Mouse (Mus musculus) limb, embryonic 12.5 days (tissue): ENCODE results near the gene Slc38a9. TPM values are rescaled to one million over a fixed set of nuclear protein-coding genes. Genes with fewer than 3 reads are reported as not detected.
"Not testable (repeated sequence)": the region's sequence is repeated elsewhere in the genome, so short reads cannot be mapped to it uniquely, and the experiment has no call there.

Experiments used
- ATAC-seq: fragments of 200-750 bp; cut with Nextera tagmentation; 2 replicates; pipeline ENCODE4 v1.8.0; 2017; ENCODE audit warnings: low read depth, moderate TSS enrichment; ENCODE audit not compliant: insufficient number of reproducible peaks, insufficient read depth, low FRiP score, low TSS enrichment
- H3K27ac ChIP-seq: fragments of 300-500 bp; sonication (generic); 2 replicates; pipeline ENCODE4 v1.5.1; 2016; ENCODE audit warnings: mild to moderate bottlenecking, moderate library complexity
- H3K27me3 ChIP-seq: fragments of 300-500 bp; sonication (generic); 2 replicates; pipeline ENCODE4 v1.6.1; 2016; ENCODE audit warnings: mild to moderate bottlenecking, moderate library complexity
- H3K36me3 ChIP-seq: fragments of 300-500 bp; sonication (generic); 2 replicates; pipeline ENCODE4 v1.6.1; 2016; ENCODE audit warnings: mild to moderate bottlenecking, moderate library complexity
- H3K4me1 ChIP-seq: fragments of 300-500 bp; sonication (generic); replicated peaks from 2 replicates; pipeline ENCODE4 v1.6.1; 2016
- H3K4me2 ChIP-seq: fragments of 300-500 bp; sonication (generic); 2 replicates; pipeline ENCODE4 v1.6.1; 2016; ENCODE audit warnings: mild to moderate bottlenecking, moderate library complexity
- H3K4me3 ChIP-seq: fragments of 300-500 bp; sonication (generic); replicated peaks from 2 replicates; pipeline ENCODE4 v1.5.1; 2016; ENCODE audit warnings: mild to moderate bottlenecking
- H3K9ac ChIP-seq: fragments of 300-500 bp; sonication (generic); replicated peaks from 2 replicates; pipeline ENCODE4 v1.6.1; 2016; ENCODE audit warnings: mild to moderate bottlenecking, moderate library complexity
- H3K9me3 ChIP-seq: fragments of 300-500 bp; sonication (generic); 2 replicates; pipeline ENCODE4 v1.6.1; 2016; ENCODE audit warnings: mild to moderate bottlenecking, moderate library complexity
- WGBS: fragments of 180-500 bp; shearing (Covaris S2); methylation state at CpG from one replicate; pipeline ENCODE4 v1.1.7; 2016; 5-methylcytosine and 5-hydroxymethylcytosine counted together
- polyA plus RNA-seq: library from polyadenylated mRNA; unstranded; fragments of >200 nt; fragmentation: Nextera tagmentation; extraction: Ambion mirVana; gene quantifications from 2 replicates; pipeline ENCODE4 v1.2.1, GENCODE M21; 2016

Gene Slc38a9
- polyA plus RNA-seq, 1 experiment from 2014 or later = 15.6 TPM

GRCm38 (mm10) chr13:112683970-112684369 lies 23.4 kb downstream of the Slc38a9 start:
- no peak overlapping the region for H3K4me3 ChIP-seq
- no peak for ATAC-seq
- H3K9ac ChIP-seq = no peak overlapping the region
- H3K4me2 ChIP-seq = no peak overlapping the region
- H3K27ac ChIP-seq = no peak overlapping the region
- 90% methylated on average over 6 of the region's 6 CpGs for WGBS
- no peaks in the 10 kb centered on the region for H3K9me3 ChIP-seq
- no peaks in the 10 kb centered on the region for H3K27me3 ChIP-seq
- peaks cover 4% of the 10 kb centered on the region; the same call in 1 of the 2 replicates for H3K36me3 ChIP-seq
- H3K4me1 ChIP-seq = no peaks in the 10 kb centered on the region

- Histone ChIP-seq H3K27ac (no peak overlapping the region), H3K4me3 (no peak overlapping the region), H3K4me2 (no peak overlapping the region), H3K36me3 (peaks cover 4% of the 10 kb centered on the region; the same call in 1 of the 2 replicates), H3K9me3 (no peaks in the 10 kb centered on the region), H3K4me1 (no peaks in the 10 kb centered on the region), H3K27me3 (no peaks in the 10 kb centered on the region), H3K9ac (no peak overlapping the region)
- 87% methylated on average over 2 of the region's 2 CpGs for WGBS
- no peak for ATAC-seq
These were observed 25.6 kb downstream of the Slc38a9 start for GRCm38 (mm10) chr13:112686155-112686554.

DNA sequence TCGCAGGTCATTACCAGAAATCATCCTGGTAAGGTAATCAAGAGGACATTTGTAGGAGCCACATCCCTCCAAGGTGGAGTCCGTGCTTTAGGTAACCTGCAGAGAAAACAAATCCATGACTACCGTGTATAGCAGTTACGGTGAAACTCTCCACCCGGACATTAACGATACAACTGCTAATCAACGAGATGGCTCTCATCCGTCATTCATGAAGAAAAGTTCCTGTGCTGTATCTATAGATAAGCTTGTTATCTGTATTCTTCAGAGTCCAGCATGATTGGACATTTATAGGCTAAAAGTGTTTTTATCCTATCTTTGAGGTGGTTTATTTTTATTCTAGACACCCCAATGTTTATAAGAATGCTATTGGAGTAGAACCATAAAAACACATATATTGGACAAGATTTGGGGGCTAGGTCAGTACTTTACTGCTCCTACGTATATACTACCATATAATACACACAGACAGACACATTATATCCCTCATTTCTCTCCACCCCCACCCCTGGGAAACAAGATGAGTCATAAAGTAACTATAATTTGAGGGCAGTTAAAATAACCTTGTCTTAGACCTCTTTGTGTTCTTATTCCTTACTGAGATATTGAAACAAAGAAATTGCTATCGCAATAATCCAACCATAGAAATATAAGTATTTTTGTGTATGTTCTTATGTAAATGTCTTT lies 32.5 kb downstream of the Slc38a9 start:
- H3K4me3 ChIP-seq = no peak overlapping the region
- peaks cover 7% of the 10 kb centered on the region for H3K9me3 ChIP-seq
- H3K27ac ChIP-seq = no peak overlapping the region
- H3K4me2 ChIP-seq = no peak overlapping the region
- ATAC-seq = no peak
- H3K4me1 ChIP-seq = no peaks in the 10 kb centered on the region
- H3K9ac ChIP-seq = no peak overlapping the region
- peaks cover 7% of the 10 kb centered on the region for H3K36me3 ChIP-seq
- no peaks in the 10 kb centered on the region for H3K27me3 ChIP-seq
- WGBS = 92% methylated on average over 10 of the region's 10 CpGs

- 91% methylated on average over 8 of the region's 8 CpGs for WGBS
- Histone ChIP-seq H3K27me3 (no peaks in the 10 kb centered on the region), H3K9me3 (peaks cover 7% of the 10 kb centered on the region), H3K4me3 (no peak overlapping the region), H3K4me1 (no peaks in the 10 kb centered on the region), H3K9ac (no peak overlapping the region), H3K4me2 (no peak overlapping the region), H3K36me3 (peaks cover 20% of the 10 kb centered on the region), H3K27ac (no peak overlapping the region)
- ATAC-seq = no peak
These were observed 35.1 kb downstream of the Slc38a9 start for GRCm38 (mm10) chr13:112695526-112696240.

GRCm38 (mm10) chr13:112701256-112701655 lies 40.7 kb downstream of the Slc38a9 start:
- H3K27ac ChIP-seq = no peak overlapping the region
- no peak overlapping the region for H3K4me2 ChIP-seq
- H3K9ac ChIP-seq = no peak overlapping the region
- WGBS = 89% methylated on average over 8 of the region's 8 CpGs
- no peaks in the 10 kb centered on the region for H3K27me3 ChIP-seq
- 0 out of 2 replicates have a peak, but pooled peaks cover 13% of the 10 kb centered on the region for H3K36me3 ChIP-seq
- H3K4me1 ChIP-seq = no peaks in the 10 kb centered on the region
- no peak for ATAC-seq
- no peak overlapping the region for H3K4me3 ChIP-seq
- no peaks in the 10 kb centered on the region for H3K9me3 ChIP-seq

- 89% methylated on average over 4 of the region's 4 CpGs for WGBS
- Histone ChIP-seq H3K27me3 (no peaks in the 10 kb centered on the region), H3K9me3 (no peaks in the 10 kb centered on the region), H3K4me2 (no peak overlapping the region), H3K4me3 (no peak overlapping the region), H3K4me1 (no peaks in the 10 kb centered on the region), H3K27ac (no peak overlapping the region), H3K36me3 (no peaks in the 10 kb centered on the region), H3K9ac (no peak overlapping the region)
- no peak for ATAC-seq
These were observed 45.8 kb downstream of the Slc38a9 start for GRCm38 (mm10) chr13:112706351-112706750.

GRCm38 (mm10) chr13:112720078-112720736 lies 59.7 kb downstream of the Slc38a9 start:
- ATAC-seq = no peak
- Histone ChIP-seq H3K36me3 (peaks cover 5% of the 10 kb centered on the region; the same call in 1 of the 2 replicates), H3K9me3 (no peaks in the 10 kb centered on the region), H3K27me3 (no peaks in the 10 kb centered on the region), H3K27ac (no peak overlapping the region), H3K4me3 (no peak overlapping the region), H3K9ac (no peak overlapping the region), H3K4me2 (no peak overlapping the region), H3K4me1 (peaks cover 22% of the 10 kb centered on the region)
- WGBS = 80% methylated on average over 15 of the region's 15 CpGs

DNA sequence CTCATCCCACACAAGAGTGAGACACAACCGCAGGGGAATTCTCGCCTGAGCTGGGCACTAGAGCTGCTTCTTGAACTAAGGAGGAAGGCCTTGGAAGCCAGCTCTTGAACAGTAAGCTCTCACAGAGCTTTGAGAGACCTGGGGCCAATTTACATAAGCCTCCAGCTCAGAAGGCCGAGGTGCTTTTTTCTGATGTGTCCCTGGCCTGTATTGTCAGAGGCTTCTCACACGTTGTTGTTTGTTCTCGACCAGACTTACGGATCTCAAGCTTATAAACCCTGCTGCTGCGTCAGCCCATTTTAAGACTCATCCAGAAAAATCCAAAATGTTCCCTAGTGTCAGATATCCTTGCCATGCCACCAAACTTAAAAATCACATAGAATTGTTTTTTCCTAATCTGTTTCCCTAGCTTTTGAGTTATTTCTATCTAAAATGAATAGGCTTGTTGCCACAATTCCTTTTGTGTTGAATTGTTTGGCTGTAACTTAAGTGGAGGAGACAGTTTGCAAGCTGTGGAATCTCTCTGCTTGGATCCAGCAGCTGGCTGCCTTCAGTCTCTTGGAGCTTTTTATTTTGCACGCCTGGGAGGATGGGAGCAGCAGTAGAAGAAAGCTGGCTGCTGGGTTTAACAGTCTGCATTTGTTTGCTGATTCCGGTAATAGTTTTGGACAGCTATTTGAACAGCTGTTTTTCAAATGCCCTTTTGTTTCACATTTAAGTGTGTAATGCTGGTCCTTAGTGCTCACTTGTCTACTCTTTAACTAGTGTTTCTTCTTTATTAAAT lies 61.6 kb downstream of the Slc38a9 start:
- Histone ChIP-seq H3K27ac (peak overlapping the region; percentile 71), H3K9me3 (no peaks in the 10 kb centered on the region), H3K27me3 (no peaks in the 10 kb centered on the region), H3K36me3 (peaks cover 5% of the 10 kb centered on the region; the same call in 1 of the 2 replicates), H3K4me3 (no peak overlapping the region), H3K4me1 (peaks cover 22% of the 10 kb centered on the region), H3K4me2 (no peak overlapping the region), H3K9ac (no peak overlapping the region)
- WGBS = 46% methylated on average over 9 of the region's 9 CpGs
- ATAC-seq = no peak

GRCm38 (mm10) chr13:112724260-112724659 lies 63.7 kb downstream of the Slc38a9 start:
- not testable (repeated sequence) for H3K9me3 ChIP-seq, H3K9ac ChIP-seq, H3K4me2 ChIP-seq, H3K27ac ChIP-seq, H3K27me3 ChIP-seq, H3K4me3 ChIP-seq, H3K36me3 ChIP-seq, ATAC-seq
- peaks cover 22% of the 10 kb centered on the region for H3K4me1 ChIP-seq

DNA sequence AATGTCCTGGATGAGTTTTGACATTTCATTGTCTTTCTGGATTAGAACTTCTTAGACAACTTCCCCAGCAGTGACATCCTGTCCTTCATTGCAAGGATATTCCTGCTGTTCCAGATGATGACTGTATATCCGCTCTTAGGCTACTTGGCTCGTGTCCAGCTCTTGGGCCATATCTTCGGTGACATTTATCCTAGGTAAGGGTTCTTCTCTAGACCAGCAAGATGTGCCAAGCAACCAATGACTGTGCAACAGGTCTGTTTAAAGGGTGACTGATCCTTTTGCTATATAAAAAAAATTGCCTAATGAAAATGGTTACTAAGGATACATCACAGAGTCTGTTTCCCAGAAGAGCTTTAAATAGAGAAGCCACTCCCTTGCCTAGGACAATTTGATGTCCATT lies 65.5 kb downstream of the Slc38a9 start:
- Histone ChIP-seq H3K9me3 (no peaks in the 10 kb centered on the region), H3K4me3 (no peak overlapping the region), H3K4me2 (no peak overlapping the region), H3K27me3 (no peaks in the 10 kb centered on the region), H3K9ac (no peak overlapping the region), H3K27ac (no peak overlapping the region), H3K36me3 (peaks cover 5% of the 10 kb centered on the region; the same call in 1 of the 2 replicates), H3K4me1 (peaks cover 10% of the 10 kb centered on the region)
- ATAC-seq = no peak
- 83% methylated on average over 3 of the region's 3 CpGs for WGBS

GRCm38 (mm10) chr13:112733311-112733710 lies 72.8 kb downstream of the Slc38a9 start:
- H3K4me2 ChIP-seq = no peak overlapping the region
- no peak overlapping the region for H3K27ac ChIP-seq
- 88% methylated on average over 12 of the region's 12 CpGs for WGBS
- no peak overlapping the region for H3K9ac ChIP-seq
- no peak overlapping the region for H3K4me3 ChIP-seq
- no peaks in the 10 kb centered on the region for H3K27me3 ChIP-seq
- no peak for ATAC-seq
- H3K36me3 ChIP-seq = peaks cover 13% of the 10 kb centered on the region; the same call in 1 of the 2 replicates
- no peaks in the 10 kb centered on the region for H3K9me3 ChIP-seq
- peaks cover 14% of the 10 kb centered on the region for H3K4me1 ChIP-seq
